Mouse (Mus musculus): ENCODE measurements around the gene Ttc23. TPM values are rescaled to one million over a fixed set of nuclear protein-coding genes. Genes with fewer than 3 reads are reported as not detected.
A peak's percentile ranks its signal among the peaks of the same experiment; 100 is the strongest.

Ttc23 gene
- polyA plus RNA-seq, 1 experiment from 2014 or later, result 6.0 TPM

GRCm38 (mm10) chr7:67655186-67655585 is 8.0 kb downstream of the Ttc23 start:
- Histone ChIP-seq H3K9me3 (replicated peaks; ENCODE audit: control insufficient read depth, low read length) (no peaks in the 10 kb centered on the region), H3K27me3 (ENCODE audit: control insufficient read depth, insufficient read depth, low read depth, low read length) (no peaks in the 10 kb centered on the region), H3K4me2 (ENCODE audit: low read depth, low read length) (no peak overlapping the region), H3K9ac (ENCODE audit: low read depth, low read length) (no peak overlapping the region; the same call in 1 of the 2 replicates), H3K36me3 (ENCODE audit: control insufficient read depth, insufficient read depth) (no peaks in the 10 kb centered on the region), H3K4me3 (ENCODE audit: low read depth, low read length) (0 out of 2 replicates have a peak overlapping the region, but pooled peaks have one; percentile 9), H3K27ac (ENCODE audit: low read length) (no peak overlapping the region), H3K4me1 (ENCODE audit: control insufficient read depth, low read depth, low read length) (no peaks in the 10 kb centered on the region)
- 43% methylated on average over 1 of the region's 1 CpGs for WGBS (ENCODE audit: insufficient replicate concordance)
- peak; percentile 72 for ATAC-seq (ENCODE audit: low read depth)

- Histone ChIP-seq H3K4me1 (ENCODE audit: control insufficient read depth, low read depth, low read length) (no peaks in the 10 kb centered on the region), H3K27ac (ENCODE audit: low read length) (no peak overlapping the region), H3K4me2 (ENCODE audit: low read depth, low read length) (no peak overlapping the region), H3K9me3 (replicated peaks; ENCODE audit: control insufficient read depth, low read length) (no peaks in the 10 kb centered on the region), H3K9ac (ENCODE audit: low read depth, low read length) (no peak overlapping the region), H3K4me3 (ENCODE audit: low read depth, low read length) (no peak overlapping the region), H3K27me3 (ENCODE audit: control insufficient read depth, insufficient read depth, low read depth, low read length) (no peaks in the 10 kb centered on the region), H3K36me3 (ENCODE audit: control insufficient read depth, insufficient read depth) (no peaks in the 10 kb centered on the region)
- WGBS (ENCODE audit: insufficient replicate concordance), result 64% methylated on average over 4 of the region's 4 CpGs
- ATAC-seq (ENCODE audit: low read depth), result no peak
These were observed 10.9 kb downstream of the Ttc23 start for GRCm38 (mm10) chr7:67658110-67658509.

GRCm38 (mm10) chr7:67662424-67662823 is 15.2 kb downstream of the Ttc23 start:
- Histone ChIP-seq H3K4me1 (ENCODE audit: control insufficient read depth, low read depth, low read length) (no peaks in the 10 kb centered on the region), H3K4me3 (ENCODE audit: low read depth, low read length) (no peak overlapping the region), H3K27ac (ENCODE audit: low read length) (no peak overlapping the region), H3K9ac (ENCODE audit: low read depth, low read length) (no peak overlapping the region), H3K27me3 (ENCODE audit: control insufficient read depth, insufficient read depth, low read depth, low read length) (no peaks in the 10 kb centered on the region), H3K36me3 (ENCODE audit: control insufficient read depth, insufficient read depth) (peaks cover 2% of the 10 kb centered on the region; the same call in 1 of the 2 replicates), H3K9me3 (replicated peaks; ENCODE audit: control insufficient read depth, low read length) (no peaks in the 10 kb centered on the region), H3K4me2 (ENCODE audit: low read depth, low read length) (no peak overlapping the region)
- 52% methylated on average over 5 of the region's 5 CpGs for WGBS (ENCODE audit: insufficient replicate concordance)
- peak; percentile 81 for ATAC-seq (ENCODE audit: low read depth)

GRCm38 (mm10) chr7:67663981-67664694 is 16.9 kb downstream of the Ttc23 start:
- H3K27ac ChIP-seq (ENCODE audit: low read length), result no peak overlapping the region
- no peaks in the 10 kb centered on the region for H3K27me3 ChIP-seq (ENCODE audit: control insufficient read depth, insufficient read depth, low read depth, low read length)
- no peak for ATAC-seq (ENCODE audit: low read depth)
- peaks cover 2% of the 10 kb centered on the region; the same call in 1 of the 2 replicates for H3K36me3 ChIP-seq (ENCODE audit: control insufficient read depth, insufficient read depth)
- H3K9ac ChIP-seq (ENCODE audit: low read depth, low read length), result no peak overlapping the region
- H3K4me2 ChIP-seq (ENCODE audit: low read depth, low read length), result no peak overlapping the region
- no peaks in the 10 kb centered on the region for H3K9me3 ChIP-seq (replicated peaks; ENCODE audit: control insufficient read depth, low read length)
- H3K4me3 ChIP-seq (ENCODE audit: low read depth, low read length), result no peak overlapping the region
- H3K4me1 ChIP-seq (ENCODE audit: control insufficient read depth, low read depth, low read length), result no peaks in the 10 kb centered on the region
- WGBS (ENCODE audit: insufficient replicate concordance), result 67% methylated on average over 14 of the region's 14 CpGs

GRCm38 (mm10) chr7:67670965-67671364 is 23.8 kb downstream of the Ttc23 start:
- H3K4me1 ChIP-seq (ENCODE audit: control insufficient read depth, low read depth, low read length), result no peaks in the 10 kb centered on the region
- H3K9ac ChIP-seq (ENCODE audit: low read depth, low read length), result no peak overlapping the region
- no peaks in the 10 kb centered on the region for H3K27me3 ChIP-seq (ENCODE audit: control insufficient read depth, insufficient read depth, low read depth, low read length)
- peaks cover 6% of the 10 kb centered on the region; the same call in 1 of the 2 replicates for H3K36me3 ChIP-seq (ENCODE audit: control insufficient read depth, insufficient read depth)
- H3K4me3 ChIP-seq (ENCODE audit: low read depth, low read length), result no peak overlapping the region
- whole genome bisulfite sequencing (ENCODE audit: insufficient replicate concordance), result 72% methylated on average over 1 of the region's 1 CpGs
- H3K9me3 ChIP-seq (replicated peaks; ENCODE audit: control insufficient read depth, low read length), result 0 out of 2 replicates have a peak, but pooled peaks cover 2% of the 10 kb centered on the region
- no peak for ATAC-seq (ENCODE audit: low read depth)
- no peak overlapping the region for H3K4me2 ChIP-seq (ENCODE audit: low read depth, low read length)
- no peak overlapping the region for H3K27ac ChIP-seq (ENCODE audit: low read length)

GRCm38 (mm10) chr7:67672650-67673049 is 25.4 kb downstream of the Ttc23 start:
- Histone ChIP-seq H3K36me3 (ENCODE audit: control insufficient read depth, insufficient read depth) (peaks cover 6% of the 10 kb centered on the region; the same call in 1 of the 2 replicates), H3K9ac (ENCODE audit: low read depth, low read length) (no peak overlapping the region), H3K9me3 (replicated peaks; ENCODE audit: control insufficient read depth, low read length) (0 out of 2 replicates have a peak, but pooled peaks cover 2% of the 10 kb centered on the region), H3K4me2 (ENCODE audit: low read depth, low read length) (no peak overlapping the region), H3K4me3 (ENCODE audit: low read depth, low read length) (no peak overlapping the region), H3K4me1 (ENCODE audit: control insufficient read depth, low read depth, low read length) (no peaks in the 10 kb centered on the region), H3K27me3 (ENCODE audit: control insufficient read depth, insufficient read depth, low read depth, low read length) (no peaks in the 10 kb centered on the region), H3K27ac (ENCODE audit: low read length) (no peak overlapping the region)
- ATAC-seq (ENCODE audit: low read depth), result no peak
- 6% methylated on average over 10 of the region's 10 CpGs for WGBS (ENCODE audit: insufficient replicate concordance)

GRCm38 (mm10) chr7:67673656-67674055 is 26.4 kb downstream of the Ttc23 start:
- Histone ChIP-seq H3K4me1 (ENCODE audit: control insufficient read depth, low read depth, low read length) (no peaks in the 10 kb centered on the region), H3K4me2 (ENCODE audit: low read depth, low read length) (no peak overlapping the region), H3K9me3 (replicated peaks; ENCODE audit: control insufficient read depth, low read length) (0 out of 2 replicates have a peak, but pooled peaks cover 2% of the 10 kb centered on the region), H3K4me3 (ENCODE audit: low read depth, low read length) (no peak overlapping the region), H3K27me3 (ENCODE audit: control insufficient read depth, insufficient read depth, low read depth, low read length) (no peaks in the 10 kb centered on the region), H3K36me3 (ENCODE audit: control insufficient read depth, insufficient read depth) (peaks cover 6% of the 10 kb centered on the region; the same call in 1 of the 2 replicates), H3K27ac (ENCODE audit: low read length) (no peak overlapping the region), H3K9ac (ENCODE audit: low read depth, low read length) (no peak overlapping the region)
- no peak for ATAC-seq (ENCODE audit: low read depth)
- WGBS (ENCODE audit: insufficient replicate concordance), result 67% methylated on average over 5 of the region's 5 CpGs

- Histone ChIP-seq H3K27ac (ENCODE audit: low read length) (no peak overlapping the region), H3K4me2 (ENCODE audit: low read depth, low read length) (no peak overlapping the region), H3K36me3 (ENCODE audit: control insufficient read depth, insufficient read depth) (no peaks in the 10 kb centered on the region), H3K9ac (ENCODE audit: low read depth, low read length) (no peak overlapping the region), H3K27me3 (ENCODE audit: control insufficient read depth, insufficient read depth, low read depth, low read length) (no peaks in the 10 kb centered on the region), H3K9me3 (replicated peaks; ENCODE audit: control insufficient read depth, low read length) (no peaks in the 10 kb centered on the region), H3K4me1 (ENCODE audit: control insufficient read depth, low read depth, low read length) (no peaks in the 10 kb centered on the region), H3K4me3 (ENCODE audit: low read depth, low read length) (no peak overlapping the region)
- no peak for ATAC-seq (ENCODE audit: low read depth)
- 73% methylated on average over 16 of the region's 16 CpGs for WGBS (ENCODE audit: insufficient replicate concordance)
These were observed 31.8 kb downstream of the Ttc23 start for GRCm38 (mm10) chr7:67678878-67679499.

- Histone ChIP-seq H3K27ac (ENCODE audit: low read length) (no peak overlapping the region), H3K9ac (ENCODE audit: low read depth, low read length) (no peak overlapping the region), H3K4me3 (ENCODE audit: low read depth, low read length) (no peak overlapping the region), H3K4me2 (ENCODE audit: low read depth, low read length) (no peak overlapping the region), H3K36me3 (ENCODE audit: control insufficient read depth, insufficient read depth) (peaks cover 2% of the 10 kb centered on the region; the same call in 1 of the 2 replicates), H3K4me1 (ENCODE audit: control insufficient read depth, low read depth, low read length) (no peaks in the 10 kb centered on the region), H3K9me3 (replicated peaks; ENCODE audit: control insufficient read depth, low read length) (no peaks in the 10 kb centered on the region), H3K27me3 (ENCODE audit: control insufficient read depth, insufficient read depth, low read depth, low read length) (no peaks in the 10 kb centered on the region)
- WGBS (ENCODE audit: insufficient replicate concordance), result 70% methylated on average over 9 of the region's 9 CpGs
- no peak for ATAC-seq (ENCODE audit: low read depth)
These were observed 33.9 kb downstream of the Ttc23 start for GRCm38 (mm10) chr7:67681078-67681477.

Data from liver, embryonic 16.5 days (tissue).